Mouse (Mus musculus) limb, embryonic 15.5 days (tissue): ENCODE results near the gene Uggt1. TPM values are rescaled to one million over a fixed set of nuclear protein-coding genes. Genes with fewer than 3 reads are reported as not detected.

Source experiments
- ATAC-seq: fragments of 200-750 bp; cut with Nextera tagmentation; 2 replicates; pipeline ENCODE4 v1.8.0; 2017; ENCODE audit warnings: low read depth, moderate TSS enrichment; ENCODE audit not compliant: insufficient number of reproducible peaks, low FRiP score, low TSS enrichment
- H3K27ac ChIP-seq: fragments of 300-500 bp; sonication (generic); 2 replicates; pipeline ENCODE4 v1.5.1; 2015; ENCODE audit warnings: moderate library complexity, mild to moderate bottlenecking, inconsistent platforms
- H3K27me3 ChIP-seq: fragments of 300-500 bp; sonication (generic); 2 replicates; pipeline ENCODE4 v1.6.1; 2015; ENCODE audit warnings: inconsistent platforms
- H3K36me3 ChIP-seq: fragments of 300-500 bp; sonication (generic); 2 replicates; pipeline ENCODE4 v1.6.1; 2015; ENCODE audit warnings: inconsistent platforms
- H3K4me1 ChIP-seq: fragments of 300-500 bp; sonication (generic); 2 replicates; pipeline ENCODE4 v1.6.1; 2015; ENCODE audit warnings: inconsistent platforms
- H3K4me2 ChIP-seq: fragments of 300-500 bp; sonication (generic); 2 replicates; pipeline ENCODE4 v1.6.1; 2015; ENCODE audit warnings: mild to moderate bottlenecking, inconsistent platforms
- H3K4me3 ChIP-seq: fragments of 300-500 bp; sonication (generic); 2 replicates; pipeline ENCODE4 v1.5.1; 2015; ENCODE audit warnings: mild to moderate bottlenecking, inconsistent platforms
- H3K9ac ChIP-seq: fragments of 300-500 bp; sonication (generic); 2 replicates; pipeline ENCODE4 v1.6.1; 2015; ENCODE audit warnings: inconsistent platforms
- H3K9me3 ChIP-seq: fragments of 300-500 bp; sonication (generic); 2 replicates; pipeline ENCODE4 v1.6.1; 2016; ENCODE audit warnings: inconsistent platforms
- WGBS: fragments of 180-500 bp; shearing (Covaris S2); methylation state at CpG from one replicate; pipeline ENCODE4 v1.1.7; 2015; 5-methylcytosine and 5-hydroxymethylcytosine counted together
- polyA plus RNA-seq: library from polyadenylated mRNA; unstranded; fragments of >200 nt; fragmentation: Nextera tagmentation; extraction: Ambion mirVana; gene quantifications from 2 replicates; pipeline ENCODE4 v1.2.1, GENCODE M21; 2015

Gene Uggt1
- polyA plus RNA-seq, 1 experiment from 2014 or later, result 52.2 TPM

DNA sequence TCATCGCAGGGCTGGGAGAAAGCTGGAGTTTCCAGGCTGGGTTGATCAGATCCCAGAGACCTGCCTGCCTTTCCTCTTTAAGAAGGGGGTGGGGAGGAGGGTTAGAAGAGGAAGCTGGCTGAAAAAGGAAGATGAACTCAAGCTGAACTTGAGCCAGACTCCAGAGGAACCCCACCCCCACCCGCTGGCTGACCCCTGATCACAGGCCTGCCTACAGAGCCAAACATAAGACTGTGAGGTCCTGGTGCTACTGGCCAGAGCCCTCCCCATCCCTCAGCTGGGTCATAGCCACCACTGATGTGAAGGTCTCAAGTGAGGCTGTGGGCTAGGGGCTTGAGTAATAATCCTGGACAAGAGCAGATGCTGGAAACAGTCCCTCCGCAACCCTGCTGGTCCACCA, 26.1 kb upstream of the Uggt1 start:
- Histone ChIP-seq H3K27ac (no peak overlapping the region), H3K36me3 (no peaks in the 10 kb centered on the region), H3K9ac (no peak overlapping the region), H3K27me3 (peaks cover 21% of the 10 kb centered on the region), H3K4me2 (no peak overlapping the region), H3K9me3 (no peaks in the 10 kb centered on the region), H3K4me1 (peaks cover 21% of the 10 kb centered on the region), H3K4me3 (no peak overlapping the region)
- no peak for ATAC-seq
- WGBS, result 38% methylated on average over 3 of the region's 3 CpGs

DNA sequence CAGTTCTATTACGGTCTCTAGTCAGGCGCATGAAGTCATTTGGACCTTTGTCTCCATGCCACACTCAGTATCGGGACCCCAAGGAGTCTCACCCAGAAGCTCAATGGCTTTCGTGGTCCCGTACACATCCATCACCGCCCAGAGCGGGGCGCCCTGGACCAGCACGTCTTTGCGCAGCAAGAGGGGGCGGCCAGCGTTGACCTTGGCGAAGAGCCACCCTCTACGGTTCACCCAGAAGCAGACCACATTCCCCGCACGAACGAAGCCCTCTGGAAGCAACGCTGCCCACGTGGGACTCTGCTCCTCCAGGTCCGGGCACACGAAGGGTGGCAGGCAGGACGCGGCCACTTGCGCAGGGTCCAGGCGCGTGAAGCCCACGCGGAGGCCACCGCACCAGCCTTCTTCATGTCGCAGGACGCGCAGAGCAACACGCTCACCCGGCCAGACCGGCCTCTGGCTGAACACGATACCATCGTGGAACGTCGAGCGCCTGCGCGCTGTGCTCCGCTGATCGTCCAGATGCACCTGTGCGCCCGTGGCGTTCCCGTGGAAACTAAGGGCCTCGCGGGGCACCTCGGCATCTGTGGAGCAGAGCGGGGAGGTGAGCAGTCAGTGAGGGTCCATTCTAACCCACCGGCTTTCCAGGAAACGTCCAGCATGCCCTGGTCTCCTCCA, 24.7 kb upstream of the Uggt1 start:
- H3K4me3 ChIP-seq, result peak overlapping the region; percentile 18; the same call in 1 of the 2 replicates
- WGBS, result 40% methylated on average over 54 of the region's 54 CpGs
- H3K27me3 ChIP-seq, result peaks cover 21% of the 10 kb centered on the region
- no peaks in the 10 kb centered on the region for H3K36me3 ChIP-seq
- no peak overlapping the region for H3K9ac ChIP-seq
- H3K4me2 ChIP-seq, result peak overlapping the region; percentile 34
- H3K27ac ChIP-seq, result no peak overlapping the region
- peaks cover 21% of the 10 kb centered on the region for H3K4me1 ChIP-seq
- no peaks in the 10 kb centered on the region for H3K9me3 ChIP-seq
- ATAC-seq, result no peak

DNA sequence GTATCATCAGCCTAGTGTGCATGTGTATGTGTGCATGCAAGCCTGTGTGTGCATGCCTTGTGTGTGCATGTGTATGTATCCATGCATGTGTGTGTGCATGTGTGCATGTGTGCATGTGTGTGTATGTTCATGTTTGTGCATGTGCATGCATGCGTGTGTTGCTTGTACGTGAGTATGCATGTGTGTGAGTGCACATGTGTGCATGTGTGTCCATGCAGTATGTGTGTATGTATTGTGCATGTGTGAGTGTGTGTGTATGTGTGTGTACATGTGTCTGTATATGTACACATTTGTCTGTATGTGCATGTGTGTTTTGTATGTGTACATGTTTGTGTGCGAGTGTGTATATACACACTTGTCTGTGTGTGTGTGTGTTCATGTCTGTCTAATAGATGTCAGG, 23.1 kb upstream of the Uggt1 start:
- 98% methylated on average over 3 of the region's 3 CpGs for WGBS
- Histone ChIP-seq H3K27me3 (peaks cover 21% of the 10 kb centered on the region), H3K36me3 (no peaks in the 10 kb centered on the region), H3K9me3 (no peaks in the 10 kb centered on the region), H3K4me1 (peaks cover 18% of the 10 kb centered on the region), H3K9ac (no peak overlapping the region), H3K4me3 (no peak overlapping the region), H3K4me2 (no peak overlapping the region), H3K27ac (no peak overlapping the region)
- no peak for ATAC-seq

DNA sequence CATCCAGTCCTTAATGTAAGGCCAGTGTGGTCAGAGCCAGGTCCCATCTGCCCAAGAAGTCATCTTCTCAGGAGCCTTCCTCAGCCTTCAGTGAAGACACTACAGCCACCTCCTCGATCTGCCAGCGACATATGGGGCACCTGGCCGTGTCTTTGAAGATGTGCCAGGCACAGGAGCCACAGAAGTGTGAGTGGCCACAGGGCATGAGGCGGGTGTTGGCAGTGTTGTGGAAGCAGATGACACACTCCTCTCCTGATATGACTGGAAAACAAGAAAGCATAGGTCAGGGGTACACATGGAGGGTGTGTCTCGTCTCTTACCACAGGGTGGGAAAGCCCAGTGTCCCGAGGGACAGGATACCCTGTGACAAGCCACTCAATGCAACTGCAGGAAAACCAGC, 21.8 kb upstream of the Uggt1 start:
- Histone ChIP-seq H3K9me3 (no peaks in the 10 kb centered on the region), H3K27ac (no peak overlapping the region), H3K4me3 (no peak overlapping the region), H3K36me3 (no peaks in the 10 kb centered on the region), H3K27me3 (peaks cover 21% of the 10 kb centered on the region), H3K4me1 (peaks cover 12% of the 10 kb centered on the region), H3K9ac (no peak overlapping the region), H3K4me2 (no peak overlapping the region)
- WGBS, result 81% methylated on average over 6 of the region's 6 CpGs
- no peak for ATAC-seq

- no peak overlapping the region for H3K4me2 ChIP-seq
- no peaks in the 10 kb centered on the region for H3K36me3 ChIP-seq
- H3K27me3 ChIP-seq, result peaks cover 4% of the 10 kb centered on the region; the same call in 1 of the 2 replicates
- no peak overlapping the region for H3K4me3 ChIP-seq
- H3K9ac ChIP-seq, result no peak overlapping the region
- no peak overlapping the region; the same call in 1 of the 2 replicates for H3K27ac ChIP-seq
- no peaks in the 10 kb centered on the region for H3K4me1 ChIP-seq
- H3K9me3 ChIP-seq, result no peaks in the 10 kb centered on the region
- no peak for ATAC-seq
- WGBS, result 62% methylated on average over 13 of the region's 13 CpGs
These were observed 19.4 kb upstream of the Uggt1 start for GRCm38 (mm10) chr1:36263833-36264488.

DNA sequence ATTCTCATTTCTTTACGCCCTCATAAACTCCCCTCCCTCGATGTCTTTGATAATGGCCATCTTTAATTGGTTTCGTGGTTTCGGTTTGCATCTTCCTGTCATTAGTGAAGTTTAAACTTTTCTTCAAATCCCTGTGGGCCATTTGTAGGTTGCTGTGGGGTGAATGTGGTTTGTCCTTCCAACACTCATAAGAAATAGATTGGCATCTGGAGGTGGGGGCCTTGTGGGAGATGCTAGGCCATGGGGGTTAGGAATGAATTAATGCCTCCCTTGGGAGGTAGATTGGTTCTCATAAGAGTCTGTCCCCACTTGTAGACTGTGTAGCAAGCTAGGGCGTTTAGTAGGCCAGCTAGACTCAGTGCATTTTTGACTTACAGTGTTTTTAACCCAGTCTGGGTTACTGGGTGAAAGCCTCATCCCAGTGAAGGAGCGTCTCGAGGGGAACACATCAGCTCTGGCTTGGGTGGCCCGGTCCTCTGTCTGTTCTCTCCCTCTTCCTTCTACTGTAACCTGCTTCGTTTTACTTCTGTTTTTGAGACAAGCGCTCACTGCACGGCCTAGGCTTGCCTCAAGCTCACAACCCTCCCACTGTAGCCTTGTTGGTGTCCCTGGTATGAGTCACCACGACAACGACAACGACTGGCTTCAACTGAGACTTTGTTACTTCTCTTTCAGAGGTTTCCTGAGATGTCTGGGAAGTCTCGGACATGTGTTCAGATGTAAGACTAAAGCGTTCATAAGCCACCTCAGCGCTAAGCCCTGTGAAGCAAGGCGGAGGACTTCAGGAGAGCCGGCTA, 17.4 kb upstream of the Uggt1 start:
- no peaks in the 10 kb centered on the region for H3K36me3 ChIP-seq
- ATAC-seq, result no peak; the same call in 1 of the 2 replicates
- WGBS, result 79% methylated on average over 19 of the region's 19 CpGs

GRCm38 (mm10) chr1:36260418-36260817, 15.9 kb upstream of the Uggt1 start:
- ATAC-seq, result no peak

More for the DNA sequence above, 17.4 kb upstream of the Uggt1 start:
- Histone ChIP-seq H3K9ac (no peak overlapping the region), H3K4me2 (no peak overlapping the region), H3K27me3 (peaks cover 3% of the 10 kb centered on the region; the same call in 1 of the 2 replicates), H3K4me1 (no peaks in the 10 kb centered on the region), H3K27ac (no peak overlapping the region), H3K4me3 (no peak overlapping the region), H3K9me3 (no peaks in the 10 kb centered on the region)

DNA sequence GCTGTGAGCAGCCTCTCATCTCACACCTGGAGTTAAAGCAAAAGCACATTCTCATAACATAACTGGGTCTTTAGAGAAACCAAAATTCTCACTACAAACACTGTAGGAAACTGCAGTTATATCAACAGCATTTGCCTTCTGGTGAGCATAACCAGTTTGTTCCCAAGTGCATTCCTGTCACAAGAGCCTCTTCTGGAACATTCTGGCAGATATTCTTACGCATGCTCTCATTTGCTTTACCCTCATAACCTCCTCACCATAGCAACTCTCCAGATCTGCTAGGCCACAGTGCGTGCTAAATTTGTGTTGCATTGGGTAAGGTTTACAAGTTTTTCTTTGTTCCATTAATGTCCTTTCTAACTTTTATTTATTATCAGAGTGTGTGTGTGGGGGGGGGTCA, 14.8 kb upstream of the Uggt1 start:
- Histone ChIP-seq H3K27ac (no peak overlapping the region), H3K4me3 (no peak overlapping the region), H3K36me3 (no peaks in the 10 kb centered on the region), H3K4me2 (no peak overlapping the region), H3K4me1 (peaks cover 11% of the 10 kb centered on the region), H3K9ac (no peak overlapping the region), H3K9me3 (no peaks in the 10 kb centered on the region; the same call in 1 of the 2 replicates), H3K27me3 (peaks cover 12% of the 10 kb centered on the region; the same call in 1 of the 2 replicates)
- ATAC-seq, result no peak
- 91% methylated on average over 2 of the region's 2 CpGs for WGBS

More at GRCm38 (mm10) chr1:36260418-36260817, 15.9 kb upstream of the Uggt1 start:
- H3K9me3 ChIP-seq, result no peaks in the 10 kb centered on the region; the same call in 1 of the 2 replicates
- peaks cover 3% of the 10 kb centered on the region; the same call in 1 of the 2 replicates for H3K27me3 ChIP-seq
- WGBS, result 84% methylated on average over 1 of the region's 1 CpGs
- H3K27ac ChIP-seq, result no peak overlapping the region
- no peaks in the 10 kb centered on the region for H3K36me3 ChIP-seq
- H3K4me3 ChIP-seq, result no peak overlapping the region
- H3K4me1 ChIP-seq, result no peaks in the 10 kb centered on the region
- no peak overlapping the region for H3K9ac ChIP-seq
- no peak overlapping the region for H3K4me2 ChIP-seq

DNA sequence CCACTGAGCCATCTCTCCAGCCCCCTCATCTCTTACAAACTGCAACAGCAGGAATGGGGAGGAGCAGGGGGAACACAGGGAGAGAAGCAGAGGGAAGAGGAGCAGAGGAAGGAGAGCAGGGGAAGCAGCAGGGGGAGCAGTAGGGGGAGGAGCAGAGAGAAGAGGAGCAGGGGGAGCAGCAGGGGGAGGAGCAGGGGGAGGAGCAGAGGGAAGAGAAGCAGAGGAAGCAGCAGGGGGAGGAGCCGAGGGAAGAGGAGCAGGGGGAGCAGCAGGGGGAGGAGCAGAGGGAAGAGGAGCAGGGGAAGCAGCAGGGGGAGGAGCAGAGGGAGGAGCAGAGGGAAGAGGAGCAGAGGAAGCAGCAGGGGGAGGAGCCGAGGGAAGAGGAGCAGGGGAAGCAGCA, 14.1 kb upstream of the Uggt1 start:
- H3K4me2 ChIP-seq, result no peak overlapping the region
- 88% methylated on average over 2 of the region's 2 CpGs for WGBS
- peaks cover 14% of the 10 kb centered on the region; the same call in 1 of the 2 replicates for H3K27me3 ChIP-seq
- H3K36me3 ChIP-seq, result no peaks in the 10 kb centered on the region
- H3K4me3 ChIP-seq, result no peak overlapping the region
- no peaks in the 10 kb centered on the region; the same call in 1 of the 2 replicates for H3K9me3 ChIP-seq
- ATAC-seq, result no peak
- no peak overlapping the region for H3K9ac ChIP-seq
- no peak overlapping the region for H3K27ac ChIP-seq
- peaks cover 11% of the 10 kb centered on the region for H3K4me1 ChIP-seq

DNA sequence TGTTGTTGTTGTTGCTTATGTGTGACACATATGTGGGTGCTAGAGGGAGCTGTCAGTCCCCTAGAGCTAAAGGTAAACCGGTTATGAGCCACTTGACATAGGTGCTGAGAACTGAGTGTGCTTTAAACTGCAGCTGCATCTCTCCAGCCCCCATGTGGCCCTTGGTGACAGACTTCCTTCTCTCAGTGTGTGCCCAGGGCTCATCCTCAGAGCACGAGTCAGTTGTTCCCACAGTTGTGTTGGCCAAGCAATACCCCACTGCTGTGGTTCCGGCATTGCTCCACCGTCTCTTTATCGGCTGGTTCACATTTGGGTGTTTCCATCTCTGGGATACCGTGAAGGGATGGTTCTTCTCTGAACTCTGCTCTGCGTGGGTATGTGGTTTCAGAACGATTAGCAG, 12.8 kb upstream of the Uggt1 start:
- Histone ChIP-seq H3K9me3 (no peaks in the 10 kb centered on the region; the same call in 1 of the 2 replicates), H3K4me3 (no peak overlapping the region), H3K9ac (no peak overlapping the region), H3K36me3 (no peaks in the 10 kb centered on the region), H3K4me2 (no peak overlapping the region), H3K27ac (no peak overlapping the region), H3K27me3 (peaks cover 14% of the 10 kb centered on the region; the same call in 1 of the 2 replicates), H3K4me1 (peaks cover 11% of the 10 kb centered on the region)
- no peak for ATAC-seq
- WGBS, result 88% methylated on average over 8 of the region's 8 CpGs

- Histone ChIP-seq H3K36me3 (no peaks in the 10 kb centered on the region), H3K4me3 (no peak overlapping the region), H3K27me3 (peaks cover 14% of the 10 kb centered on the region; the same call in 1 of the 2 replicates), H3K27ac (no peak overlapping the region), H3K9ac (no peak overlapping the region), H3K4me2 (no peak overlapping the region), H3K9me3 (no peaks in the 10 kb centered on the region; the same call in 1 of the 2 replicates), H3K4me1 (peaks cover 11% of the 10 kb centered on the region)
- no peak for ATAC-seq
- WGBS, result 23% methylated on average over 20 of the region's 20 CpGs
These were observed 11.5 kb upstream of the Uggt1 start for GRCm38 (mm10) chr1:36255871-36256640.
